Mouse (Mus musculus) CD4-positive, CD25-positive, alpha-beta regulatory T cell, adult 9 weeks (primary cell): ENCODE measurements around the gene Snrpb. TPM values are rescaled to one million over a fixed set of nuclear protein-coding genes. Genes with fewer than 3 reads are reported as not detected.

ENCODE experiments used
- polyA plus RNA-seq: library from polyadenylated mRNA; unstranded; fragments of 100-300 nt; shearing (Covaris generic); gene quantifications from one replicate; pipeline ENCODE4 v1.2.1, GENCODE M21; 2017

Snrpb gene
- polyA plus RNA-seq, result 475 TPM

DNA sequence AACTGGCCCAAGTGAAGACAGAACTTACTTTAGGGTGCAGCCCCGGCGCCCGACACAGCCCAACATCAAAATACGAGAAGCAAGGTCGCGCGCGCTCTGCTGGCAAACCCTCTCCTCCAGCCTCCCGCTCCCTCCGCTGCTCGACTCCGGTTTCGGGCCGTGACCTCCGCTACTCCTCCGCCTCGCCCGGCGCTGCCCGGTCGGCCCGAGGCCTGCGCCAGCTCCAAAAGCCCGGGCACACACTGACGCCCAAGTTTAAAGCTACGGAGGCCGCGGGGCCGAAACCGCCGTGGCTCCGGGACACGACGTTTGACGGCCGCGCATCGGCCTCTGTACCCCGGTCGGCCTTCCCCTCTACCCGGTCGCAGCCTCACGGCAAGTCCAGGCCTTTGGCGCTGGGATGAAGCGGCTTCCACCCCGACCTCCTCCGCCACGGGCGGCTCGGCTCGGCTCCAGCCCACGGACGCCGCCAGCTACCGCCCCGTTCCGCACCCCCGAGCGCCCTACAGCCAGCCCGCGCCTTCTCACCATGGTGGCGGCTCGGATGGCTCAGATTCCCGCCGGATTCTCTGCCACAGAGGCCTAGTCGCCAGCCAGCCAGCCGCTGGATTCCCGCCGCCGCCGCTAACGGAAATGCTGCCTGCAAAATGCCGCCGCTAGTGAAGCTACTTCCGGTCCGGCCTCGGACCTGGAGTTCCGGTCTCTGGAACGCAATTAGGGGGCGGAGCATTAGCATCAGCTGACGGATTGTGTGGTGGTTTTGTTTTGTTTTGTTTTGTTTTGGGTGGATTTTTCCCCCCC, at the start of gene Snrpb:
Gene Snrpb (minus strand): TSS at position 698 of the 801 bp plus-strand sequence.

DNA sequence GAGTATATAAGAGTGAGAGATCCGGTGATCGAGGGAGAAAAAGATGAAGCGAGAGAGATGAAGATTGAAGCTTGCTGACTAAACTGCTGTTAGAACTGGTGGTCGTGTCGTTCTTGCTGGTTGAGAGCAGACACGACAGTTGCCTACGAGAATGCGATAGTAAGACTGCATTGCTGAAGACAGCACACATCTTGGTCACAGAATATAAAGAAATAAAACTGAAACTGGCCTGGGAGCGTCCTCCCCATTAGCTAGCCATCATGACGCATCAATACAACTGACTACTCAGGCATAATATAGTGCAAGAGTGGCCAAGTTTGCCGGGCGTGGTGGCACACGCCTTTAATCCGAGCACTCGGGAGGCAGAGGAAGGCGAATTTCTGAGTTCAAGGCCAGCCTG, 15.7 kb upstream of the Snrpb start, which contains the start of gene Tmc2:
Gene Tmc2 (plus strand): TSS at position 301 of the 400 bp plus-strand sequence.

Other genes starting within 250 kb of the Snrpb start
- not detected for gene Tgm3, start 167.1 kb downstream of the Snrpb start, polyA plus RNA-seq
- not detected for gene Tgm6, start 67.0 kb downstream of the Snrpb start, polyA plus RNA-seq
- not detected for gene Tmc2, start 15.8 kb upstream of the Snrpb start, polyA plus RNA-seq
- 348 TPM for gene Nop56, start 95.0 kb upstream of the Snrpb start, polyA plus RNA-seq
- gene Idh3b, start 105.1 kb upstream of the Snrpb start, polyA plus RNA-seq, result 188 TPM
- not detected for gene Ebf4, start 115.8 kb upstream of the Snrpb start, polyA plus RNA-seq
- gene Cpxm1, start 218.2 kb upstream of the Snrpb start, polyA plus RNA-seq, result 0.29 TPM
- not detected for gene Gm28372, start 225.8 kb upstream of the Snrpb start, polyA plus RNA-seq
- not detected for gene 1700020A23Rik, start 225.9 kb upstream of the Snrpb start, polyA plus RNA-seq
- not detected for gene Tmem239, start 227.1 kb upstream of the Snrpb start, polyA plus RNA-seq
- gene Vps16, start 244.9 kb upstream of the Snrpb start, polyA plus RNA-seq, result 314 TPM
- gene Pced1a, start 245.3 kb upstream of the Snrpb start, polyA plus RNA-seq, result 20.1 TPM